Mouse (Mus musculus) subcutaneous adipose tissue, adult 2 months (tissue): ENCODE results near the gene Gpr157. TPM values are rescaled to one million over a fixed set of nuclear protein-coding genes. Genes with fewer than 3 reads are reported as not detected.

Experiments
- polyA plus RNA-seq: library from polyadenylated mRNA; depleted of rRNA; stranded (reverse); fragments of >200 nt; gene quantifications from 2 replicates; pipeline ENCODE4 v1.2.3, GENCODE M21; 2012; ENCODE audit warnings: low replicate concordance; rRNA removed

Gene Gpr157
- polyA plus RNA-seq: 3.2 and 3.3 TPM in 2 replicates

DNA sequence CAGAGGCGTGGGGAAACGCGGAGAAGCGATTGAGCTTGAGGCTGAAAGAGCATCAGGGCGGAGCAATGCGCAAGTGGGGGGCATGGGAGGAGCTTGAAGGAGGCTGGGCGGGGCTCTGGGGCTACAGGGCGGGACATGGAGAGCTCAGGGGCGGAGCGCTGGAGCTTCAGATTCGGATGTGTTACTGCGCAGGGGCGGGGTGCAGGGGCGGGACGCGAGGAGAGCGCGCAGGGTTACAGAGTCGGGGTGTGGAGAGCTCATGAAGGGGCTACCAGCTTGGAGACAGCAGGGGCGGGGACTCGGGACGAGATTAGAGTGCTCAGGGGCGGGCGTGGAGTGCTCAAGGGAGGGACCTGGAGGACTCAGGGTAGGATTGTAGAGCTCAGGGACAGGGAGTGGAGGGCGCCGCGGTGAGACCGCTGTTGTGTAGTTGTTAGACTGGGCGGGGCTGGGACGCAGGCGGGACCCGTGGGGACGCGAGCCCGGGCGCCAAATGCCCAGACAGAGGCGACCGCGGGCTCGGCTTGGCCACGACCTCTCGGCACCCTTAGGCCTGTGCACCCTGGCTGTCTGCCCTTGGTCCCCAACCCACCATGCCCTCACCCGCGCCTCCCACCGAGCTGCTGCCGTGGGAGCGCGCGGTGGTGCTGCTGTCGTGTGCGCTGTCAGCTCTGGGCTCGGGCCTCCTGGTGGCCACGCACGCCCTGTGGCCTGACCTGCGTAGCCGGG is at the start of gene Gpr157:
TSS of gene Gpr157 (plus strand) at position 205 of the 729 bp plus-strand sequence.

DNA sequence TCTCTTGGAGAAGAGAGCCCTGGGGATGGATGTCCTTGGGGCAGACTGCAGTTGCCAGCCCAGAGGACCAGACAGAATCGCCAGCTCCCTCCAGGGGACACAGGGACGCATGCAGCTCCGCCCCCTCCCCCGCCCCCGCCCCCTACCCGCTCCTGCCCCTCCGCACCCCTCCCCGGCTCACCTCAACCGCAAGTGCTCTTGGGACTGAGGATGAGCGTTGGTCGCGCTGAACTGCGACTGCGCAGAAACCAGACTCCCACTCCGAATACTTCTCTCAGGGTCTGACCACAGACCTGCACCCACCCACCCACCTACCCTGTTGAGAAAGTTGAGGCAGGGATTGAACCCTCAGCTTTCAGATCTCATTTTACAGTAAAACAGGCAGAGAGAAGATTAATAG is 31.9 kb downstream of the Gpr157 start, which contains the start of gene Slc2a5:
TSS of gene Slc2a5 (plus strand) at position 229 of the 400 bp plus-strand sequence.

Other genes starting within 250 kb of the Gpr157 start
- 28.5 and 35.5 TPM in 2 replicates for gene Spsb1, start 132.3 kb upstream of the Gpr157 start, polyA plus RNA-seq
- gene H6pd, start 78.3 kb upstream of the Gpr157 start, polyA plus RNA-seq: 109 and 208 TPM in 2 replicates
- 29.8 and 31.5 TPM in 2 replicates for gene Slc2a5, start 31.9 kb downstream of the Gpr157 start, polyA plus RNA-seq
- gene Slc2a7, start 61.6 kb downstream of the Gpr157 start, polyA plus RNA-seq: not detected in 2 replicates
- not detected in 2 replicates for gene Car6, start 114.0 kb downstream of the Gpr157 start, polyA plus RNA-seq
- gene Eno1, start 149.4 kb downstream of the Gpr157 start, polyA plus RNA-seq: 449 and 1,166 TPM in 2 replicates
- 23.5 and 50.0 TPM in 2 replicates for gene Rere, start 194.3 kb downstream of the Gpr157 start, polyA plus RNA-seq